In genomic region chr12:79010569-79010968, GRCm38 (mm10) we compare ENCODE assay signal across 19 mouse cellular contexts. TPM values are rescaled to one million over a fixed set of nuclear protein-coding genes. Genes with fewer than 3 reads are reported as not detected.
DNase-seq lines count a peak whose midpoint lies in the region; TF ChIP-seq lines count a peak whose summit lies in the region.
"Had no signal": no experiment of that assay in that cellular context is flagged by ENCODE, and none has a peak within 500 bp of the region (broad histone marks: within the 10 kb centered on the region; RNA-seq: fewer than 3 reads in every experiment).

No protein-coding gene starts in this region.

- TF ChIP-seq EP300 in heart, adult 2 months (IDR thresholded peaks at IDR 0.05; ENCODE audit: insufficient read depth, low read depth, low read length) = no peak

- TF ChIP-seq POLR2A in heart, adult 2 months (IDR thresholded peaks at IDR 0.05; ENCODE audit: insufficient read depth, low read depth, low read length) = no peak

- intact Hi-C loops in heart, adult 2 months (cut with DNase I) = no loop called here
- intact Hi-C loops in heart, postnatal 36 days (cut with DNase I) = no loop called here

- no peak for TF ChIP-seq CTCF in heart, adult 2 months (IDR thresholded peaks at IDR 0.05)

- no peak overlapping the region for H3K4me3 ChIP-seq in heart, adult 2 months
- H3K4me3 ChIP-seq: erythroblast, embryonic 14.5 days; forebrain, embryonic 15.5 days; heart, embryonic 10.5 days; hindbrain, embryonic 12.5 days; megakaryocyte, embryonic 14.5 days; neural tube, embryonic 13.5 days had no signal

- 30% methylated on average over 3 of the region's 3 CpGs for WGBS in heart, adult 2 months

- peaks cover 6% of the 10 kb centered on the region for H3K4me1 ChIP-seq in heart, adult 2 months (ENCODE audit: control insufficient read depth, insufficient read depth, low read length)

- no peak overlapping the region for H3K9ac ChIP-seq in heart, adult 2 months (ENCODE audit: low read depth, low read length)
- H3K9ac ChIP-seq: forebrain, embryonic 15.5 days; hindbrain, embryonic 12.5 days; neural tube, embryonic 13.5 days had no signal

- H3K79me2 ChIP-seq in heart, adult 2 months (replicated peaks; ENCODE audit: control insufficient read depth, insufficient read depth, low read length) = no peaks in the 10 kb centered on the region

- no peaks in the 10 kb centered on the region for H3K36me3 ChIP-seq in heart, adult 2 months (ENCODE audit: control insufficient read depth, insufficient read depth, low read length)
- H3K36me3 ChIP-seq: forebrain, embryonic 15.5 days; heart, embryonic 10.5 days; hindbrain, embryonic 12.5 days; neural tube, embryonic 13.5 days had no signal

- no peaks in the 10 kb centered on the region for H3K27me3 ChIP-seq in heart, adult 2 months (ENCODE audit: control insufficient read depth, insufficient read depth, low read length)
- H3K27me3 ChIP-seq: forebrain, embryonic 15.5 days; hindbrain, embryonic 12.5 days; megakaryocyte, embryonic 14.5 days; neural tube, embryonic 13.5 days had no signal

- peak overlapping the region; percentile 50 for H3K27ac ChIP-seq in heart, adult 2 months
- H3K27ac ChIP-seq: forebrain, embryonic 15.5 days; heart, embryonic 10.5 days; hindbrain, embryonic 12.5 days had no signal

- DNase-seq in heart, adult 2 months = peak in 1 of 2 experiments; percentile 8
- no peak for DNase-seq in heart, postnatal 36 days
- peak; percentile 12 for DNase-seq in retina, embryonic 14.5 days (ENCODE audit: low spot score)
- DNase-seq in retina, postnatal 1 day = no peak
- DNase-seq in kidney, postnatal 25 days = peak; percentile 14 to 48
- DNase-seq in ovary, postnatal 36 days (ENCODE audit: low spot score) = no peak
- no peak for DNase-seq in left cerebral cortex, adult 9 months (ENCODE audit: low spot score in 2 of 2)
- DNase-seq: B cell, adult 2 months; cerebellum, adult 8-10 months; gastrocnemius, postnatal 25 days; midbrain, embryonic 14.5 days; right cerebral cortex, postnatal 25 days; thymus, adult 2 months had no signal

RNA-seq across cellular contexts. Expression of gene Tmem229b, which starts 3.1 kb away (rescaled TPM):
- total RNA-seq in heart, adult 2 months (2021) = 1 to 10 TPM; 3.2 to 3.3 TPM
- polyA plus RNA-seq in heart, adult 2 months (2012; rRNA removed) = 4.2 and 9.8 TPM in 2 replicates
- 1 to 10 TPM; 2.6 to 5.4 TPM for total RNA-seq in heart, postnatal 36 days (2021)

RNA-seq across cellular contexts. Expression of gene Plekhh1, which starts 18.4 kb away (rescaled TPM):
- 1 to 10 TPM; 1.4 to 1.7 TPM for total RNA-seq in heart, adult 2 months (2021)
- 1.8 and 2.8 TPM in 2 replicates for polyA plus RNA-seq in heart, adult 2 months (2012; rRNA removed)
- total RNA-seq in heart, postnatal 36 days (2021) = 1 to 10 TPM; 1.6 to 2.1 TPM
- polyA plus RNA-seq: erythroblast, embryonic 14.5 days had no signal

Comparison
In these comparisons a context has a peak if more than half of its experiments do, and no peak if none do; other contexts are left out.
1. DNase-seq: peak in retina, embryonic 14.5 days (single experiment) and kidney, postnatal 25 days (2 of 2); none in heart, postnatal 36 days (0 of 2), retina, postnatal 1 day (single experiment), ovary, postnatal 36 days (single experiment) and left cerebral cortex, adult 9 months (0 of 2).